Mouse (Mus musculus) ES-Bruce4 (cell line): ENCODE data around the gene Surf4. TPM values are rescaled to one million over a fixed set of nuclear protein-coding genes. Genes with fewer than 3 reads are reported as not detected.

Experiments
- H3K27ac ChIP-seq: 2 replicates; pipeline ENCODE4 v1.5.1; 2012; ENCODE audit warnings: low read length, inconsistent platforms; ENCODE audit not compliant: insufficient read depth
- H3K27me3 ChIP-seq: 2 replicates; pipeline ENCODE4 v1.6.1; 2012; ENCODE audit warnings: mild to moderate bottlenecking, low read length, inconsistent platforms; ENCODE audit not compliant: control insufficient read depth, poor library complexity, insufficient read depth, severe bottlenecking
- H3K36me3 ChIP-seq: 2 replicates; pipeline ENCODE4 v1.6.1; 2012; ENCODE audit warnings: inconsistent platforms, mild to moderate bottlenecking, low read length, moderate library complexity; ENCODE audit not compliant: control insufficient read depth, poor library complexity, insufficient read depth, severe bottlenecking
- H3K4me1 ChIP-seq: one replicate; pipeline ENCODE4 v1.8.1; 2011; ENCODE audit warnings: low read length; ENCODE audit not compliant: control insufficient read depth, insufficient read depth
- H3K4me3 ChIP-seq: 2 replicates; pipeline ENCODE4 v1.5.1; 2011; ENCODE audit warnings: low read depth, mild to moderate bottlenecking, low read length
- H3K9ac ChIP-seq: 2 replicates; pipeline ENCODE4 v1.6.1; 2012; ENCODE audit warnings: low read depth, mild to moderate bottlenecking, inconsistent platforms; ENCODE audit not compliant: poor library complexity, severe bottlenecking
- H3K9me3 ChIP-seq: replicated peaks from 2 replicates; pipeline ENCODE4 v1.6.1; 2012; ENCODE audit warnings: mild to moderate bottlenecking, low read length, inconsistent platforms; ENCODE audit not compliant: control insufficient read depth, poor library complexity, insufficient read depth, severe bottlenecking
- CTCF ChIP-seq: IDR thresholded peaks from one replicate; pipeline ENCODE4 v1.8.1; 2011; ENCODE audit warnings: low read depth, low read length
- EP300 ChIP-seq: IDR thresholded peaks from 2 replicates; pipeline ENCODE4 v1.6.1; 2011; ENCODE audit warnings: low read depth, low read length; ENCODE audit not compliant: insufficient read depth
- POLR2A ChIP-seq: IDR thresholded peaks from one replicate; pipeline ENCODE4 v1.8.1; 2011; ENCODE audit warnings: low read length; ENCODE audit not compliant: insufficient read depth
- polyA plus RNA-seq: library from polyadenylated mRNA; stranded (reverse); fragments of >200 nt; gene quantifications from 2 replicates; pipeline ENCODE4 v1.2.4, GENCODE M21; 2011; ENCODE audit warnings: low read depth; ENCODE audit not compliant: missing spikeins, insufficient read depth, insufficient read length

Surf4 gene
- 109 and 122 TPM in 2 replicates for polyA plus RNA-seq

GRCm38 (mm10) chr2:26933304-26934055, at the start of gene Surf4, which contains the start of gene Stkld1:
Gene Surf4, minus strand, starts transcription at chr2:26933928.
Gene Stkld1, plus strand, starts transcription at chr2:26934047.
- H3K4me1 ChIP-seq: no peaks in the 10 kb centered on the region
- H3K4me3 ChIP-seq: peak within 1 kb of the TSS; percentile 88
- peak within 1 kb of the TSS; percentile 90 for H3K9ac ChIP-seq
- peak; percentile 67 for TF ChIP-seq POLR2A
- TF ChIP-seq EP300: no peak
- no peaks in the 10 kb centered on the region for H3K27me3 ChIP-seq
- H3K36me3 ChIP-seq: no peaks in the 10 kb centered on the region
- no peaks in the 10 kb centered on the region for H3K9me3 ChIP-seq
- H3K27ac ChIP-seq: 0 out of 2 replicates have a peak within 1 kb of the TSS, but pooled peaks have one; percentile 8

GRCm38 (mm10) chr2:26980361-26980760, 46.6 kb upstream of the Surf4 start:
- Histone ChIP-seq H3K27ac (no peak overlapping the region), H3K4me1 (no peaks in the 10 kb centered on the region), H3K27me3 (no peaks in the 10 kb centered on the region), H3K36me3 (no peaks in the 10 kb centered on the region), H3K4me3 (no peak overlapping the region), H3K9ac (no peak overlapping the region), H3K9me3 (no peaks in the 10 kb centered on the region)
- TF ChIP-seq CTCF (no peak), POLR2A (no peak), EP300 (no peak)

DNA sequence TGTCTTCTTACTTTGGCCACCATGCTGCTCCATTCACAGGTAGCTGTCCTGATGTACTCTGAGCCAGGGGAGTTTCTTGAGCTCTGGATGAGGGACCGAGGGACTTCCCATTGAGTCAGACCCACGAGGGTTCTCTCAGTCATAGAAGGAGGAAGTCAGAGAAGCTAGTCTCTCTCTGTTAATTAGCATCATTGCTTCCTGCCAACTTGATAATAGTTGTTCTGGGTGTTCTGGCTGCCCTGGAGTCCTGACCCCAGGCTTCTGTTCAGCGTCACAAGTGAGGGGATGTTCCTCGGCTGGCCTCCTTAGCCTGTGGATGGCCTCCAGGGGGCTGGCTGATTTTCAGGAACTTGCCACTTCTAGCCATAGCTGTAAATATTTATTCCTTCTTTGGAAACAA, 40.2 kb upstream of the Surf4 start:
- H3K27me3 ChIP-seq: no peaks in the 10 kb centered on the region
- TF ChIP-seq EP300 (no peak), POLR2A (no peak), CTCF (no peak)
- no peak overlapping the region for H3K4me3 ChIP-seq
- no peak overlapping the region for H3K27ac ChIP-seq
- H3K9me3 ChIP-seq: no peaks in the 10 kb centered on the region
- H3K4me1 ChIP-seq: no peaks in the 10 kb centered on the region
- H3K36me3 ChIP-seq: no peaks in the 10 kb centered on the region
- H3K9ac ChIP-seq: no peak overlapping the region

DNA sequence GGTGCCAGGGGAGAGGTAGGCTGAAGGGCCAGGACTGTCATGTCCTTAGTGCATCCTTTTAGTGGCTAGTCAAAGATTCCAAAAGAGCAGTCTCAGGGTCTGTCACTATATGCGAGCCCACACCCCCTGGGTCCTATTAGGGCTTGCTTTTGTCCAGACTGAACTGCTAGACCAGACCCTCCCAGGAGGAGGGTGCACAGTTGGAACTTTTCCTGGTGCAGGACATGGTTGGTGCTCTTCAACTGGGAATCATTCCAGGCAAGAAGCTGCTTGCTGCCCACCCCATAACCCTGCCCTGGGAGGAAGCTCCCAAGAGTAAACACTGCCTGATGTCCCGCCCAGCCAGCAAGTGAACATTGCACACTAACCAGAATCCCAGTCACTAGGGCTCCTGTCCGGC, 39.4 kb upstream of the Surf4 start, which contains the start of gene Adamts13:
Gene Adamts13, plus strand, starts transcription at position 301 of the 400 bp plus-strand sequence.
- no peak for TF ChIP-seq POLR2A
- no peak for TF ChIP-seq CTCF
- Histone ChIP-seq H3K36me3 (no peaks in the 10 kb centered on the region), H3K4me3 (no peak within 1 kb of the TSS), H3K4me1 (no peaks in the 10 kb centered on the region), H3K27ac (no peak within 1 kb of the TSS), H3K9ac (no peak within 1 kb of the TSS), H3K27me3 (no peaks in the 10 kb centered on the region), H3K9me3 (no peaks in the 10 kb centered on the region)

- no peaks in the 10 kb centered on the region for H3K27me3 ChIP-seq
- H3K4me3 ChIP-seq: no peak overlapping the region
- no peak for TF ChIP-seq POLR2A
- TF ChIP-seq CTCF: peak; percentile 4
- H3K36me3 ChIP-seq: no peaks in the 10 kb centered on the region
- H3K4me1 ChIP-seq: no peaks in the 10 kb centered on the region
- H3K9ac ChIP-seq: no peak overlapping the region
- H3K9me3 ChIP-seq: no peaks in the 10 kb centered on the region
- H3K27ac ChIP-seq: no peak overlapping the region
Observed at GRCm38 (mm10) chr2:26967262-26967661, 33.5 kb upstream of the Surf4 start.

GRCm38 (mm10) chr2:26964724-26965370, 31.1 kb upstream of the Surf4 start:
- Histone ChIP-seq H3K27ac (no peak overlapping the region), H3K36me3 (peaks cover 14% of the 10 kb centered on the region)

More at GRCm38 (mm10) chr2:26964724-26965370, 31.1 kb upstream of the Surf4 start:
- no peaks in the 10 kb centered on the region for H3K9me3 ChIP-seq
- H3K9ac ChIP-seq: peak overlapping the region; percentile 73
- no peaks in the 10 kb centered on the region for H3K27me3 ChIP-seq
- no peak for TF ChIP-seq CTCF
- TF ChIP-seq POLR2A: no peak
- no peak for TF ChIP-seq EP300
- H3K4me3 ChIP-seq: peak overlapping the region; percentile 92
- no peaks in the 10 kb centered on the region for H3K4me1 ChIP-seq
